Mouse (Mus musculus) spleen, adult 2 months (tissue): ENCODE data around the gene Cfap126.

ENCODE experiments used
- CTCF ChIP-seq: fragments of 200-500 bp; IDR thresholded peaks from 2 replicates; pipeline ENCODE4 v1.5.1; 2011; ENCODE audit warnings: mild to moderate bottlenecking, inconsistent platforms; ENCODE audit not compliant: insufficient read depth, insufficient read length, insufficient replicate concordance; ENCODE audit errors: extremely low read depth
- POLR2A ChIP-seq: fragments of 200-500 bp; IDR thresholded peaks from 2 replicates; pipeline ENCODE4 v1.6.1; 2011; ENCODE audit warnings: low read depth, low read length, inconsistent platforms

DNA sequence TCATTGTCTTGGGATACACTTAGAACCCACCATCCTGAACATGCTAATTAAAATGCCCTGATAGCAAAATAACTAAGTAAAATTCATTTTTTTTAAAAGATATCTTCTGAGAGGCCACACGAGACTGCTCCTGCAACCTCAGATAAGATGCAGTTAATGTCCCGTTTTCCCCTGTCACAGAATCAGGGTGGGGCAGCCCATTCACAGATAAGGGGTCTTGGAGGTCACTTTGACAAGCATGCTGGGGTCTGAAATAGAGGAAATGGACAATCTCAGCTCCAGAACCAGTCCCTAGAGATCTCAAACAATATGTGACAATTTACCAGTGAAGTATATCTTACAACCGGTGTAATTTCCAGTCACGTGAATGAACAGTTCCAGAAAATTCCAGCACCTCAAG is 2.6 kb downstream of the Cfap126 start:
- no peak for TF ChIP-seq CTCF
- TF ChIP-seq POLR2A: no peak
